Mouse (Mus musculus) left cerebral cortex, postnatal 4 days (tissue): ENCODE measurements around the gene Xlr5b. TPM values are rescaled to one million over a fixed set of nuclear protein-coding genes. Genes with fewer than 3 reads are reported as not detected.
"Not testable (repeated sequence)": the region's sequence is repeated elsewhere in the genome, so short reads cannot be mapped to it uniquely, and the experiment has no call there.

Source experiments
- DNase-seq: peaks from one replicate; pipeline ENCODE4 v3.0.0-alpha.2; 2022
- intact Hi-C: fragments of 180-260 bp; cut with DNase I; formaldehyde crosslinking; loops from one replicate; pipeline ENCODE4 v1.15.1; 2025
- total RNA-seq, 2 experiments: library from RNA; stranded (reverse); gene quantifications; 2 replicates each; pipeline ENCODE4 v1.2.3; 2021

Xlr5b gene
- total RNA-seq: under 1 TPM in 1 of 2 experiments, not detected in 1; 0.20 TPM

DNA sequence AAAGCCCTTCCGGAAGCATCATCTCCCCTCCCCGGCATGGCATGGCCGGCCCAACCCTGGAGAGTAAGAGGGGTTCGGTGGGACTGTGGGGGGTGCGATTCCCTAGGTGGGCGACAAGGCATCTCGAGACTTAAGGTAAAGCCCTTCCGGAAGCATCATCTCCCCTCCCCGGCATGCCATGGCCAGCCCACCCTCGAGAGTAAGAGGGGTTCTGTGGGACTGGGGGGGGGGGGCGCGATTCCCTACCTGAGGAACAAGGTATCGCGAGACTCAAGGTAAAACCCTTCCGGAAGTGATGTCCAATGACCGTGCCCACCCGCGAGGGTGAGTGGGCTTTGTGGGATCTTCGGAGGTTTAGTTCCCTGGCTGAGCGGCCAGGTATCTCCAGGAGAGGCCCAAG, at the start of gene Xlr5b:
TSS of gene Xlr5b (plus strand) at position 301 of the 400 bp plus-strand sequence.
- DNase-seq, intact Hi-C loops: not testable (repeated sequence)

DNA sequence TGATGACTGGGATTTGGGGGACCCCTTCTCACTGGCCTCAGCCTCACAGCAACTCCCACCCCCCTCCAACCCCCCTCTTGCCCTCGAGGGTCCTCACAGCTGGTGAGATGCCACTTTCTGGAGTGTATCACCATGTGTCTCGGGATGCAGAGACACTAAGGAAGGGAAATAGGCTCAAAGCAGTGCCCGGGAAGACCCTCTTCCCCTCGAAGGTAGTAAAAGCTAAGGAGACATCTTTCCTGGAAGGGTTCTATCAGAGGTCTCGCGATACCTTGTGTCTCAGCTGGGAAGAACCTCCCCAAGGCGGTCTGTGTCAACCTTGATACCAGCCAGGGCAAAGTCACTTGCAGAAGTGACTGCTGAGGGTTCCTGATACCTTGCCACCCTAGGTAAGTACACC, 31.8 kb upstream of the Xlr5b start, which contains the start of gene Gm14685:
TSS of gene Gm14685 (plus strand) at position 301 of the 400 bp plus-strand sequence.
- intact Hi-C loops, DNase-seq: not testable (repeated sequence)

GRCm38 (mm10) chrX:73122859-73123829, 25.5 kb upstream of the Xlr5b start:
- intact Hi-C loops, DNase-seq: not testable (repeated sequence)

DNA sequence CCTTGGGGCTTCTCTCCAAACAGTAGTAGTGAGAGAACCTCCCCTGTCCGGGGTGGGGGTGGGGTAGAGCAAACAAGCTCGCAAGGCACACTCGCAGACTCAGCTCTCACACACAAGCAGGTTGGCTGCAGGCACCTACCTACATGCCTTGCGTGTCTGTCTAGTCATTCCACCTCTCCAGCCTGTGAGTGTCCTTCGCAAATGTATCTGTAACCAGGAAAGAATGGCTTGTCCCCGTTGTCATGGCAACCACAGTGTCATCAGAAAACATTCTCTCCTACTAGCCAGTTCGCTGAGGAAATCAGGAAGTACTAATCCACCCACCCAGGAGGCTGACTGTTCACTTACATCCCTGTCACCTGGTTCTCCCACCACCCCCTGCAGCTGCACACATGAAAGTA, 5.4 kb upstream of the Xlr5b start:
- DNase-seq, intact Hi-C loops: not testable (repeated sequence)

DNA sequence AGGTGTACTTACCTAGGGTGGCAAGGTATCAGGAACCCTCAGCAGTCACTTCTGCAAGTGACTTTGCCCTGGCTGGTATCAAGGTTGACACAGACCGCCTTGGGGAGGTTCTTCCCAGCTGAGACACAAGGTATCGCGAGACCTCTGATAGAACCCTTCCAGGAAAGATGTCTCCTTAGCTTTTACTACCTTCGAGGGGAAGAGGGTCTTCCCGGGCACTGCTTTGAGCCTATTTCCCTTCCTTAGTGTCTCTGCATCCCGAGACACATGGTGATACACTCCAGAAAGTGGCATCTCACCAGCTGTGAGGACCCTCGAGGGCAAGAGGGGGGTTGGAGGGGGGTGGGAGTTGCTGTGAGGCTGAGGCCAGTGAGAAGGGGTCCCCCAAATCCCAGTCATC, 754 bp downstream of the Xlr5b start, which contains the start of gene DXBay18:
TSS of gene DXBay18 (minus strand) at position 101 of the 400 bp plus-strand sequence.
- intact Hi-C loops, DNase-seq: not testable (repeated sequence)

DNA sequence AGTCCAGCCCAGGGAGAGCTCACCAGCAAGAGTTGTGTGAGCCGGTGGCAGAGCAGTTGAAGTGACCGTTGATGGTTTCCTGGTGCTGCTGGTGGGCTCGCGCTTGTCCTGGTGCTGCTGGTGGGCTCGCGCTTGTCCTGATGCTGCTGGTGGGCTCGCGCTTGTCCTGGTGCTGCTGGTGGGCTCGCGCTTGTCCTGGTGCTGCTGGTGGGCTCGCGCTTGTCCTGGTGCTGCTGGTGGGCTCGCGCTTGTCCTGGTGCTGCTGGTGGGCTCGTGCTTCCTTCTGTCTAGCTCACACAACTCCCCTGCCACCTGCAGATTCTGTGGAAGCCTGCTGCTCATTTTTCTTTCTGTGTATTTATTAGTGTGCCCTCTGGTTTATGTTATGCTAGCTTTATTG, 28.3 kb downstream of the Xlr5b start, which contains the start of gene Spin2d:
TSS of gene Spin2d (minus strand) at position 101 of the 400 bp plus-strand sequence.
- intact Hi-C loops, DNase-seq: not testable (repeated sequence)

- peak; percentile 7 for DNase-seq
- intact Hi-C loops: not testable (repeated sequence)
Observed at GRCm38 (mm10) chrX:73191934-73192333, 43.3 kb downstream of the Xlr5b start, which contains the start of gene Xlr3b. TSS of gene Xlr3b (plus strand) at chrX:73192207.

Other genes starting within 250 kb of the Xlr5b start
- 10 to 100 TPM; 46.3 to 49.9 TPM for gene Cetn2, start 230.4 kb upstream of the Xlr5b start, total RNA-seq
- 10 to 100 TPM; 62.5 to 65.4 TPM for gene Nsdhl, start 230.2 kb upstream of the Xlr5b start, total RNA-seq
- gene Zfp185, start 161.5 kb upstream of the Xlr5b start, total RNA-seq: 1 to 10 TPM; 1.0 to 1.1 TPM
- under 1 TPM; 0.28 to 0.50 TPM for gene Pnma5, start 111.7 kb upstream of the Xlr5b start, total RNA-seq
- 10 to 100 TPM; 15.7 to 19.2 TPM for gene Pnma3, start 84.0 kb upstream of the Xlr5b start, total RNA-seq
- under 1 TPM; 0.54 to 0.56 TPM for gene Xlr4a, start 66.3 kb upstream of the Xlr5b start, total RNA-seq
- 1 to 10 TPM in 1 of 2 experiments, under 1 TPM in 1; 0.64 to 3.7 TPM for gene Xlr3a, start 51.7 kb upstream of the Xlr5b start, total RNA-seq
- gene Gm14685, start 31.7 kb upstream of the Xlr5b start, total RNA-seq: 1 to 10 TPM in 1 of 2 experiments, under 1 TPM in 1; 0.92 to 2.2 TPM
- under 1 TPM in 1 of 2 experiments, not detected in 1; 0.46 TPM for gene DXBay18, start 654 bp downstream of the Xlr5b start, total RNA-seq
- gene Spin2d, start 28.2 kb downstream of the Xlr5b start, total RNA-seq: not detected
- gene Xlr3b, start 43.4 kb downstream of the Xlr5b start, total RNA-seq: 10 to 100 TPM in 1 of 2 experiments, 1 to 10 TPM in 1; 3.6 to 13.1 TPM
- 1 to 10 TPM in 1 of 2 experiments, under 1 TPM in 1; 0.60 to 1.4 TPM for gene Xlr4b, start 65.5 kb downstream of the Xlr5b start, total RNA-seq
- gene F8a, start 79.5 kb downstream of the Xlr5b start, total RNA-seq: 10 to 100 TPM; 16.2 to 17.1 TPM
- gene Xlr4c, start 94.3 kb downstream of the Xlr5b start, total RNA-seq: not detected
- not detected for gene Xlr3c, start 116.6 kb downstream of the Xlr5b start, total RNA-seq
- gene Xlr5a, start 144.2 kb downstream of the Xlr5b start, total RNA-seq: not detected
- gene Xlr5c, start 144.2 kb downstream of the Xlr5b start, total RNA-seq: not detected
- gene Gm45015, start 188.0 kb downstream of the Xlr5b start, total RNA-seq: not detected
- 10 to 100 TPM; 20.3 to 20.7 TPM for gene Zfp275, start 193.8 kb downstream of the Xlr5b start, total RNA-seq
- under 1 TPM in 1 of 2 experiments, not detected in 1; 0.18 TPM for gene Gm18336, start 249.9 kb downstream of the Xlr5b start, total RNA-seq